Mouse (Mus musculus) MEL (cell line): Measurements from ENCODE around the gene Rtbdn. TPM values are rescaled to one million over a fixed set of nuclear protein-coding genes. Genes with fewer than 3 reads are reported as not detected.

Experiments used
- DNase-seq: peaks from one replicate; pipeline ENCODE4 v3.0.0; 2011; ENCODE audit warnings: low read depth, low spot score
- H3K27ac ChIP-seq: 2 replicates; pipeline ENCODE4 v1.5.1; 2012; ENCODE audit warnings: low read depth, mild to moderate bottlenecking, control low read depth, low read length, moderate library complexity; ENCODE audit not compliant: control insufficient read depth
- H3K27me3 ChIP-seq, 2 experiments: fragments of 150-350 bp in 1 of 2; sonication (generic) in 1 of 2; 2 replicates each; pipeline ENCODE4 v1.6.1; 2012; ENCODE audit warnings: low read length in 2 of 2, mild to moderate bottlenecking in 2 of 2, improper control_type of control experiment in 1 of 2, moderate library complexity in 1 of 2; ENCODE audit not compliant: insufficient read depth in 2 of 2, control insufficient read depth in 1 of 2
- H3K36me3 ChIP-seq, 2 experiments: 2 replicates each; pipeline ENCODE4 v1.6.1; 2012 to 2014; ENCODE audit warnings: low read length in 2 of 2, improper control_type of control experiment in 1 of 2, inconsistent platforms in 1 of 2, mild to moderate bottlenecking in 1 of 2; ENCODE audit not compliant: insufficient read depth in 2 of 2, control insufficient read depth in 1 of 2
- H3K4me1 ChIP-seq, 2 experiments: fragments of 150-350 bp in 1 of 2; sonication (generic) in 1 of 2; 2 replicates each; pipeline ENCODE4 v1.6.1; 2012; ENCODE audit warnings: low read length in 2 of 2, improper control_type of control experiment in 1 of 2, mild to moderate bottlenecking in 1 of 2; ENCODE audit not compliant: insufficient read depth in 2 of 2, control insufficient read depth in 1 of 2
- H3K4me3 ChIP-seq, 2 experiments: fragments of 150-350 bp in 1 of 2; sonication (generic) in 1 of 2; 2 replicates each; pipeline ENCODE4 v1.5.1; 2012; ENCODE audit warnings: low read depth in 2 of 2, low read length in 2 of 2, mild to moderate bottlenecking in 2 of 2, moderate library complexity in 2 of 2, control low read depth in 1 of 2, improper control_type of control experiment in 1 of 2; ENCODE audit not compliant: control insufficient read depth in 1 of 2, insufficient read depth in 1 of 2
- H3K79me2 ChIP-seq: 2 replicates; pipeline ENCODE4 v1.6.1; 2012; ENCODE audit warnings: mild to moderate bottlenecking, low read length, moderate library complexity; ENCODE audit not compliant: control insufficient read depth, poor library complexity, insufficient read depth
- H3K9ac ChIP-seq: 2 replicates; pipeline ENCODE4 v1.6.1; 2012; ENCODE audit warnings: low read depth, mild to moderate bottlenecking, control low read depth, low read length, moderate library complexity; ENCODE audit not compliant: control insufficient read depth, poor library complexity, severe bottlenecking
- H3K9me3 ChIP-seq: fragments of 150-350 bp; sonication (generic); replicated peaks from 2 replicates; pipeline ENCODE4 v1.6.1; 2012; ENCODE audit warnings: mild to moderate bottlenecking, low read length, improper control_type of control experiment, moderate library complexity; ENCODE audit not compliant: insufficient read depth
- CHD1 ChIP-seq: IDR thresholded peaks from 2 replicates; pipeline ENCODE4 v1.6.1; 2012; ENCODE audit warnings: low read depth, mild to moderate bottlenecking, inconsistent platforms, low read length, improper control_type of control experiment
- CHD2 ChIP-seq: IDR thresholded peaks from 2 replicates; pipeline ENCODE4 v1.6.1; 2011; ENCODE audit warnings: low read length, improper control_type of control experiment
- E2F4 ChIP-seq: IDR thresholded peaks from 2 replicates; pipeline ENCODE4 v1.6.1; 2011; ENCODE audit warnings: low read depth, low read length, improper control_type of control experiment, borderline replicate concordance
- ELF1 ChIP-seq: IDR thresholded peaks from 2 replicates; pipeline ENCODE4 v1.6.1; 2014; ENCODE audit warnings: low read depth, mild to moderate bottlenecking, inconsistent platforms, low read length, improper control_type of control experiment, moderate library complexity
- EP300 ChIP-seq, 2 experiments: IDR thresholded peaks; 2 replicates each; pipeline ENCODE4 v1.6.1; 2011; ENCODE audit warnings: improper control_type of control experiment in 2 of 2, low read length in 2 of 2, low read depth in 1 of 2, mild to moderate bottlenecking in 1 of 2
- ETS1 ChIP-seq: IDR thresholded peaks from 2 replicates; pipeline ENCODE4 v1.6.1; 2012; ENCODE audit warnings: low read depth, mild to moderate bottlenecking, inconsistent platforms, low read length, improper control_type of control experiment, moderate library complexity
- GABPA ChIP-seq: IDR thresholded peaks from 2 replicates; pipeline ENCODE4 v1.6.1; 2012; ENCODE audit warnings: low read depth, mild to moderate bottlenecking, inconsistent platforms, low read length, improper control_type of control experiment, moderate library complexity
- HCFC1 ChIP-seq: IDR thresholded peaks from 2 replicates; pipeline ENCODE4 v1.6.1; 2012; ENCODE audit warnings: low read depth, mild to moderate bottlenecking, inconsistent platforms, low read length, improper control_type of control experiment, moderate library complexity
- MAX ChIP-seq: IDR thresholded peaks from 2 replicates; pipeline ENCODE4 v1.6.1; 2011; ENCODE audit warnings: low read length, improper control_type of control experiment
- MAZ ChIP-seq: IDR thresholded peaks from 2 replicates; pipeline ENCODE4 v1.6.1; 2012; ENCODE audit warnings: low read depth, mild to moderate bottlenecking, inconsistent platforms, low read length, improper control_type of control experiment
- MEF2A ChIP-seq: IDR thresholded peaks from 2 replicates; pipeline ENCODE4 v1.6.1; 2014; ENCODE audit warnings: low read depth, mild to moderate bottlenecking, inconsistent platforms, low read length, improper control_type of control experiment; ENCODE audit not compliant: poor library complexity, insufficient replicate concordance, severe bottlenecking; ENCODE audit errors: extremely low read depth
- MXI1 ChIP-seq: IDR thresholded peaks from 2 replicates; pipeline ENCODE4 v1.6.1; 2011; ENCODE audit warnings: mild to moderate bottlenecking, low read depth, low read length, improper control_type of control experiment
- MYB ChIP-seq: IDR thresholded peaks from 2 replicates; pipeline ENCODE4 v1.6.1; 2011; ENCODE audit warnings: mild to moderate bottlenecking, low read depth, low read length, improper control_type of control experiment
- MYC ChIP-seq: IDR thresholded peaks from 2 replicates; pipeline ENCODE4 v1.6.1; 2011; ENCODE audit warnings: low read depth, mild to moderate bottlenecking, low read length, improper control_type of control experiment, moderate library complexity
- NELFE ChIP-seq: IDR thresholded peaks from 2 replicates; pipeline ENCODE4 v1.6.1; 2011; ENCODE audit warnings: low read depth, low read length, improper control_type of control experiment
- NRF1 ChIP-seq: IDR thresholded peaks from 2 replicates; pipeline ENCODE4 v1.6.1; 2014; ENCODE audit warnings: low read depth, mild to moderate bottlenecking, inconsistent platforms, low read length, improper control_type of control experiment, moderate library complexity; ENCODE audit not compliant: poor library complexity, insufficient read depth, severe bottlenecking
- POLR2A ChIP-seq, 2 experiments: IDR thresholded peaks; 2 replicates each; pipeline ENCODE4 v1.6.1; 2011 to 2012; ENCODE audit warnings: low read length in 2 of 2, mild to moderate bottlenecking in 2 of 2, control low read depth in 1 of 2, improper control_type of control experiment in 1 of 2, low read depth in 1 of 2, moderate library complexity in 1 of 2; ENCODE audit not compliant: control insufficient read depth in 1 of 2, insufficient read depth in 1 of 2, poor library complexity in 1 of 2
- POLR2AphosphoS5 ChIP-seq: IDR thresholded peaks from 2 replicates; pipeline ENCODE4 v1.6.1; 2012; ENCODE audit warnings: low read depth, borderline replicate concordance, mild to moderate bottlenecking, inconsistent platforms, low read length, moderate library complexity, mixed read lengths
- RAD21 ChIP-seq: IDR thresholded peaks from 2 replicates; pipeline ENCODE4 v1.6.1; 2011; ENCODE audit warnings: mild to moderate bottlenecking, low read depth, low read length, improper control_type of control experiment
- RCOR1 ChIP-seq: IDR thresholded peaks from 2 replicates; pipeline ENCODE4 v1.6.1; 2012; ENCODE audit warnings: low read depth, mild to moderate bottlenecking, inconsistent platforms, low read length, improper control_type of control experiment
- SIN3A ChIP-seq: IDR thresholded peaks from 2 replicates; pipeline ENCODE4 v1.6.1; 2012; ENCODE audit warnings: low read length, improper control_type of control experiment, inconsistent platforms
- TAL1 ChIP-seq: IDR thresholded peaks from 2 replicates; pipeline ENCODE4 v1.6.1; 2012; ENCODE audit warnings: mild to moderate bottlenecking, inconsistent platforms, low read length, moderate library complexity, mixed read lengths
- TBP ChIP-seq: IDR thresholded peaks from 2 replicates; pipeline ENCODE4 v1.8.0; 2011; ENCODE audit warnings: low read depth, low read length, improper control_type of control experiment
- TCF12 ChIP-seq: IDR thresholded peaks from 2 replicates; pipeline ENCODE4 v1.6.1; 2014; ENCODE audit warnings: low read depth, mild to moderate bottlenecking, inconsistent platforms, low read length, improper control_type of control experiment, moderate library complexity
- UBTF ChIP-seq: IDR thresholded peaks from 2 replicates; pipeline ENCODE4 v1.6.1; 2012; ENCODE audit warnings: low read depth, mild to moderate bottlenecking, inconsistent platforms, low read length, improper control_type of control experiment, moderate library complexity, borderline replicate concordance; ENCODE audit not compliant: insufficient read depth
- USF1 ChIP-seq: IDR thresholded peaks from 2 replicates; pipeline ENCODE4 v1.6.1; 2014; ENCODE audit warnings: low read depth, mild to moderate bottlenecking, inconsistent platforms, low read length, improper control_type of control experiment, moderate library complexity
- USF2 ChIP-seq, 2 experiments: IDR thresholded peaks; 2 replicates each; pipeline ENCODE4 v1.6.1; 2011 to 2012; ENCODE audit warnings: improper control_type of control experiment in 2 of 2, low read length in 2 of 2, borderline replicate concordance in 1 of 2, inconsistent platforms in 1 of 2, low read depth in 1 of 2, mild to moderate bottlenecking in 1 of 2; ENCODE audit not compliant: insufficient read depth in 1 of 2
- ZKSCAN1 ChIP-seq: IDR thresholded peaks from 2 replicates; pipeline ENCODE4 v1.6.1; 2012; ENCODE audit warnings: low read depth, mild to moderate bottlenecking, inconsistent platforms, low read length, improper control_type of control experiment, moderate library complexity
- ZMIZ1 ChIP-seq: IDR thresholded peaks from 2 replicates; pipeline ENCODE4 v1.6.1; 2012; ENCODE audit warnings: low read depth, mild to moderate bottlenecking, inconsistent platforms, low read length, improper control_type of control experiment, moderate library complexity
- polyA plus RNA-seq, 2 experiments: library from polyadenylated mRNA; stranded (reverse) in 1 of 2; unstranded in 1 of 2; fragments of >175 nt in 1 of 2; fragments of >200 nt in 1 of 2; gene quantifications; 2 replicates each; pipeline versions ENCODE4 v1.2.1 to v1.2.4; 2012; ENCODE audit warnings: low replicate concordance in 2 of 2, low read depth in 1 of 2; ENCODE audit not compliant: insufficient read length in 2 of 2, insufficient read depth in 1 of 2, missing spikeins in 1 of 2
- total RNA-seq: library from RNA; depleted of rRNA; stranded (reverse); fragments of 300-350 nt; gene quantifications from 2 replicates; pipeline ENCODE4 v1.2.3, GENCODE M21; 2012

Gene Rtbdn
- total and polyA plus RNA-seq, 3 experiments, result 0.08 to 0.11 TPM; not detected in 1

- Histone ChIP-seq H3K27ac (peak overlapping the region; percentile 99), H3K79me2 (peaks cover 28% of the 10 kb centered on the region), H3K4me1 (peaks cover 11 to 55% of the 10 kb centered on the region in 2 experiments), H3K9ac (peak overlapping the region; percentile 83), H3K36me3 (peaks cover 0 to 42% of the 10 kb centered on the region in 2 experiments; a peak in 2 of 4 replicates), H3K9me3 (no peaks in the 10 kb centered on the region), H3K4me3 (peak overlapping the region; percentile 52 to 64), H3K27me3 (no peaks in the 10 kb centered on the region)
- TF ChIP-seq CHD2 (peak; percentile 62), USF2 (IDR thresholded peaks at IDR 0.05; ENCODE audit: borderline replicate concordance in 1 of 2, insufficient read depth in 1 of 2, low read depth in 1 of 2, low read length in 2 of 2) (no peak), SIN3A (peak; percentile 64), TAL1 (no peak), MAZ (no peak), TCF12 (peak; percentile 40; the same call in 1 of the 2 replicates), MYB (no peak), USF1 (no peak), MEF2A (no peak), GABPA (no peak), EP300 (IDR thresholded peaks at IDR 0.05; ENCODE audit: low read depth in 1 of 2, low read length in 2 of 2) (peak; percentile 38 to 45; a peak in 3 of 4 replicates), ETS1 (peak; percentile 78), TBP (peak; percentile 64), ZKSCAN1 (no peak), MYC (peak; percentile 81; the same call in 1 of the 2 replicates), CHD1 (no peak; the same call in 1 of the 2 replicates), ZMIZ1 (no peak; the same call in 1 of the 2 replicates), HCFC1 (peak; percentile 45; the same call in 1 of the 2 replicates), POLR2AphosphoS5 (no peak), NELFE (peak; percentile 39; the same call in 1 of the 2 replicates), MAX (peak; percentile 24; the same call in 1 of the 2 replicates), RAD21 (no peak), UBTF (0 out of 2 replicates have a peak, but pooled peaks have one; percentile 78), MXI1 (peak; percentile 83), RCOR1 (peak; percentile 35; the same call in 1 of the 2 replicates), POLR2A (IDR thresholded peaks at IDR 0.05; ENCODE audit: control insufficient read depth in 1 of 2, insufficient read depth in 1 of 2, low read depth in 1 of 2, low read length in 2 of 2, poor library complexity in 1 of 2) (peak in 1 of 2 experiments; percentile 54; a peak in 2 of 4 replicates), NRF1 (no peak), E2F4 (no peak), ELF1 (peak; percentile 2; the same call in 1 of the 2 replicates)
- peak; percentile 91 for DNase-seq
These were observed 34.0 kb downstream of the Rtbdn start for GRCm38 (mm10) chr8:84980622-84981358.
